Mouse (Mus musculus): ENCODE measurements around the gene Rsad2.

Gene Rsad2

DNA sequence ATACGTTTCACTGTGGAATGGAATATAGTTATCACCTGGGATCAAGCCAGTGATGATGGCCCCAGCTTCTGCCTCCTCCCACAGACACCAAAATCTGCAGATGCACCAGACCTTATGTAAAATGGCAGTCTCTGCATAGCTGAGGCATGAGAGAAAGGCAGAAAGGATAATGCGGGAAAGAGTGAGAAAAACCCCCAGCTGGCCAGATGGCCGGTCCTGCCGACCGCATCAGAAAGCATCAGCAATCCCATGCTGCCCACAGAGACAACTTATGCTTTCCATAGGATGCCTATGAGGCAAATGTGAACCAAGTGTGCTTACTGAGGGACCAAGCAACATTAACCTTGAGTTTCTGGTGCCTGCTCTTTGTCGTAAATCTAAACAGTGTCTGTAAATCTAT, 56.9 kb downstream of the Rsad2 start:
- no peak for DNase-seq

DNA sequence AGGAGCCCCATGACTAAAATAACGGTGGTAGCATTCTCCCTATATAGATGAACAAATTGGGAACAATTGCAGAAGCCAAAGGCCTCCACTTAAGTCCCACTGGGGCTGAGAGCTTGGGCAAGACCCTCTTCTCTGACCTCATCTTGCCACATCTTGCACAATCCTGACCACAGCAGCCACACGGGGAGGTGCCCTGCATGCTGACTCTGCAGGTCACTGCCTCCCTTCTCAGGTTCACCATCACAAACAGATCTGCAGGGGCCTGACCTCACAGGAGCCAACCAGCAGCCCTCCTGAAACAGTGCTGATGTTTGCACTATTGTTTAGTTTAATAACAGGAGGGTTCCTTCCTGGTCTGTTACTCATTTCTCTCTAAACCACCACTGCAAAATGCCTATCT, 57.7 kb downstream of the Rsad2 start:
- DNase-seq: no peak

DNA sequence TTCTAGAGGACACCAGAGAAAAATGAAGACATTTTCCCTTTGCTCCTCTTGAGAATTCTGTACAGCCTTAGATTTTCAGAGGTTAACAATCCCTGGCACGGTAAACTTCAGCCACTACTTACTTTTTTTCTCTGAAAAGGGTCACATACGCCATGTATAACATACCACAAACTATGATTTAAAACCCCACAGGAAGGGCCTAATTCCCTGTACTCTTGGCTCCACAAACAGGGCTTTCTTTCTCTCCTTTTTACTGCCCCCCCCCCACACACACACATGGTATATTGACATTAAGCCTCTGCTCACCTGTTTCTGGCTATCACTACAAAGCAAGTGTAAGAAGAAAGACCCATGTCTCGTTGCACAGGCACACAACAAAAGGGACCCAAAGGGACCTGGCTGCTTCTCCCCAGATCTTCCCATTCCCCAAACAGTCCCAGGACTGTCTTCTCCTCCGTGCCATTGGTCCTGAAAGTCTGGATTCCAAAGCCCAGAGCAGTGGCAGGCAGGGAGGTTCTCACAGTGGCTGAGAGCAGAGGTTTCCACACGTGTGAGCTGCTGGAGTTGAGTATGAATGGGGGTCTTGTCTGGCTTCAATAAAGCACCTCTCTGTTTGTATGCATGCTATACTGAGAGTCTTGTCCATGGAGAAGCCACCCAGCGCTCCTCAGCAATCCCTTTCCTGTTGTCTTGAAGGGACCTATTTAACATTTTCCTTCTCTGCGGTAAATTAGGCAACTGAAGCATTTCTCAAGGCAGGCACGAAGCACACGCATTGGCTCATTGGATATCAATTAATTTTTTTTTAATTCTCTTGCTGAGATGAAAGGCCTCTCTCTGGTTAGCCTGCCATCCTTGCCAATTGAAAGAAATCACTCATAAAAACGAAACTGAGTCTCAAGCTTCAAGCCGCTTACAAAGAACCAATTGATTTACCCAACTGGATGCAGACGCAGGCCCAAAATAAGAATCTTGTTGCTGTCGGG, 61.5 kb downstream of the Rsad2 start:
- no peak for DNase-seq

DNA sequence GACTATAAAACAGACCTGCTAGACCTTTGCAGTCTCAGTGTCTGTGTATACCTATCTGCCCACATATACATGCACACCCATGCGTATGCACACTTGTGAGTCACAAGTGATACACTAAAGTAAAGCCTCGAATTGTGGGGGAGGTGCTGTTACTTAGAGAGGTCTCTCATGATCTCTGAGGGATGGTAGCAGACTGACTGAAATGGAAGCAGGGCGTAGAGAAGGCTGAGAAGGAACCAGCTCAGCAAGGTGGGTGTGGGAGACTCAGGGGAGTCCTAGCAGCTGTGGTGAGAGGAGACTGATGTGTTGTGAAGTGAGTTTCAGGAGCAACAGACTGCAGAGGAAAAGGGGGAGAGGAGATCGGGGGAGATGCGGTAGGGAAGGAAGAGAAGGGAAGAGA, 63.0 kb downstream of the Rsad2 start:
- no peak for DNase-seq

All from thymus, adult 18-20 months (tissue).